Mouse (Mus musculus) hindbrain, embryonic 15.5 days (tissue): ENCODE data around the gene Tacr2. TPM values are rescaled to one million over a fixed set of nuclear protein-coding genes. Genes with fewer than 3 reads are reported as not detected.
A peak's percentile ranks its signal among the peaks of the same experiment; 100 is the strongest.

ENCODE experiments used
- ATAC-seq: fragments of 200-750 bp; cut with Nextera tagmentation; 2 replicates; pipeline ENCODE4 v1.8.0; 2017; ENCODE audit warnings: low read depth, moderate number of reproducible peaks, moderate TSS enrichment; ENCODE audit not compliant: low FRiP score
- H3K27ac ChIP-seq: fragments of 300-500 bp; sonication (generic); replicated peaks from 2 replicates; pipeline ENCODE4 v1.5.1; 2015; ENCODE audit warnings: mild to moderate bottlenecking, inconsistent platforms
- H3K27me3 ChIP-seq: fragments of 300-500 bp; sonication (generic); 2 replicates; pipeline ENCODE4 v1.6.1; 2015; ENCODE audit warnings: control low read depth, inconsistent platforms
- H3K36me3 ChIP-seq: fragments of 300-500 bp; sonication (generic); 2 replicates; pipeline ENCODE4 v1.6.1; 2015; ENCODE audit warnings: control low read depth, inconsistent platforms
- H3K4me1 ChIP-seq: fragments of 300-500 bp; sonication (generic); replicated peaks from 2 replicates; pipeline ENCODE4 v1.6.1; 2015; ENCODE audit warnings: control low read depth, inconsistent platforms
- H3K4me2 ChIP-seq: fragments of 300-500 bp; sonication (generic); 2 replicates; pipeline ENCODE4 v1.6.1; 2015; ENCODE audit warnings: moderate library complexity, mild to moderate bottlenecking, inconsistent platforms
- H3K4me3 ChIP-seq: fragments of 300-500 bp; sonication (generic); 2 replicates; pipeline ENCODE4 v1.5.1; 2015; ENCODE audit warnings: mild to moderate bottlenecking, inconsistent platforms
- H3K9ac ChIP-seq: fragments of 300-500 bp; sonication (generic); 2 replicates; pipeline ENCODE4 v1.6.1; 2015; ENCODE audit warnings: inconsistent platforms
- H3K9me3 ChIP-seq: fragments of 300-500 bp; sonication (generic); 2 replicates; pipeline ENCODE4 v1.6.1; 2016; ENCODE audit warnings: control low read depth, inconsistent platforms
- WGBS: fragments of 180-500 bp; shearing (Covaris S2); methylation state at CpG from one replicate; pipeline ENCODE4 v1.1.7; 2015; 5-methylcytosine and 5-hydroxymethylcytosine counted together
- polyA plus RNA-seq: library from polyadenylated mRNA; unstranded; fragments of >200 nt; fragmentation: Nextera tagmentation; extraction: Ambion mirVana; gene quantifications from 2 replicates; pipeline ENCODE4 v1.2.1, GENCODE M21; 2015

Tacr2 gene
- polyA plus RNA-seq, 1 experiment from 2014 or later, result not detected

DNA sequence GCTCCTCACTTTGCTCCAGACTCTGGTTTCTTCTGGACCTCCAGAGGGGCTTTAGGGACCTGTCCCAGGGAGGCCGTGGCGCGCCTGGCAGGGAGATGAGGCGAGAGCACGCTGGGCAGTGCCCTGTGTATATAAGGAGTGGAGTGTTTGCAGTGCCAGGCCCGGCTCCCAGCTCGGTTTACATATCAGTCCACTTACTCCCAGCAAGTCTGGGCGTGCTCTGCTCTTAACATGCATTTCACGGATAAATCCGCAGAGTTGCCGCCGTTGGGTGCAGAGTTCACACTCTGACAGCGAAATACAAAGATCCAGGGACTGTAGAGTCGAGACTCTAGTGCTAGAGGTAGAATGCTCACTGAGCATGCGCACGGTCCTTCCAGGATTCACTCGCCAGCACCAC is 29.5 kb upstream of the Tacr2 start:
- H3K27me3 ChIP-seq, result no peaks in the 10 kb centered on the region
- no peak overlapping the region for H3K9ac ChIP-seq
- no peak overlapping the region for H3K4me2 ChIP-seq
- ATAC-seq, result no peak
- 87% methylated on average over 17 of the region's 17 CpGs for WGBS
- no peak overlapping the region for H3K27ac ChIP-seq
- no peaks in the 10 kb centered on the region for H3K36me3 ChIP-seq
- H3K4me1 ChIP-seq, result no peaks in the 10 kb centered on the region
- no peak overlapping the region for H3K4me3 ChIP-seq
- H3K9me3 ChIP-seq, result no peaks in the 10 kb centered on the region

GRCm38 (mm10) chr10:62224231-62224630 is 28.0 kb upstream of the Tacr2 start:
- Histone ChIP-seq H3K36me3 (no peaks in the 10 kb centered on the region), H3K4me3 (no peak overlapping the region), H3K9me3 (no peaks in the 10 kb centered on the region), H3K27ac (no peak overlapping the region), H3K4me1 (no peaks in the 10 kb centered on the region), H3K27me3 (no peaks in the 10 kb centered on the region), H3K4me2 (no peak overlapping the region), H3K9ac (no peak overlapping the region)
- 81% methylated on average over 6 of the region's 6 CpGs for WGBS
- no peak for ATAC-seq

- Histone ChIP-seq H3K27me3 (no peaks in the 10 kb centered on the region), H3K4me3 (no peak overlapping the region), H3K4me1 (peaks cover 7% of the 10 kb centered on the region), H3K9me3 (no peaks in the 10 kb centered on the region), H3K4me2 (no peak overlapping the region), H3K9ac (no peak overlapping the region), H3K27ac (no peak overlapping the region), H3K36me3 (no peaks in the 10 kb centered on the region)
- WGBS, result 76% methylated on average over 7 of the region's 7 CpGs
- ATAC-seq, result no peak
Measured at GRCm38 (mm10) chr10:62225839-62226238, 26.4 kb upstream of the Tacr2 start.

DNA sequence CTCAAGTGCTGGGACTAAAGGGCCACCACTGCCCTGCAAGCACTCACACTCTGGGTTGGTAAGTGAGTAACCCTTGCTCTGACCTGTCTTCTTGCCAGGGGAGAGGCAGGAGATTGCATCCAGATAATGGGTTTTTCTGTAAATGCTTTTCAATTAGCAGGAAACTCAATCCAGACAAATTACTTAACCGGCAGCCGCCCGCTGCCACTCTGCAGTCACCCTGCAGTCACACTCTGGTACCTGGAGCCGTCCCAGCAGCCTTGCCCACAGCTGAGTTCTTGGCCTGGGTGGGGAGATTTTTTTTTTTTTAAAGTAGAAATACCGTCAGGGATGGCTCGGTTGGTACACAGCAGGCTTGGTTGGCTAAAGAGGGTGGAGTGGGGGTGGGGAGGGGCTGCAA is 24.1 kb upstream of the Tacr2 start:
- Histone ChIP-seq H3K4me2 (no peak overlapping the region), H3K9me3 (no peaks in the 10 kb centered on the region), H3K4me1 (peaks cover 10% of the 10 kb centered on the region), H3K36me3 (no peaks in the 10 kb centered on the region), H3K27ac (no peak overlapping the region), H3K9ac (no peak overlapping the region), H3K4me3 (no peak overlapping the region), H3K27me3 (no peaks in the 10 kb centered on the region)
- WGBS, result 60% methylated on average over 6 of the region's 6 CpGs
- ATAC-seq, result no peak

GRCm38 (mm10) chr10:62230708-62231394 is 21.4 kb upstream of the Tacr2 start, which contains the start of gene Tspan15:
Gene Tspan15, minus strand, starts transcription at chr10:62231251.
- peaks cover 10% of the 10 kb centered on the region for H3K4me1 ChIP-seq
- H3K4me2 ChIP-seq, result peak within 1 kb of the TSS; percentile 93
- H3K9me3 ChIP-seq, result no peaks in the 10 kb centered on the region
- no peaks in the 10 kb centered on the region for H3K36me3 ChIP-seq
- peak within 1 kb of the TSS; percentile 67 for H3K4me3 ChIP-seq
- no peaks in the 10 kb centered on the region for H3K27me3 ChIP-seq
- no peak within 1 kb of the TSS for H3K27ac ChIP-seq
- H3K9ac ChIP-seq, result peak within 1 kb of the TSS; percentile 38
- peak; percentile 98 for ATAC-seq
- under 1% methylated on average over 58 of the region's 59 CpGs for WGBS

GRCm38 (mm10) chr10:62231395-62231732 is 20.9 kb upstream of the Tacr2 start:
- Histone ChIP-seq H3K4me3 (peak overlapping the region; percentile 67), H3K4me1 (peaks cover 10% of the 10 kb centered on the region), H3K9ac (peak overlapping the region; percentile 38), H3K27me3 (no peaks in the 10 kb centered on the region), H3K9me3 (no peaks in the 10 kb centered on the region), H3K27ac (no peak overlapping the region), H3K36me3 (no peaks in the 10 kb centered on the region), H3K4me2 (peak overlapping the region; percentile 93)
- no peak for ATAC-seq
- 2% methylated on average over 13 of the region's 13 CpGs for WGBS

GRCm38 (mm10) chr10:62231811-62232210 is 20.4 kb upstream of the Tacr2 start:
- Histone ChIP-seq H3K27me3 (no peaks in the 10 kb centered on the region), H3K27ac (no peak overlapping the region), H3K4me2 (peak overlapping the region; percentile 93; the same call in 1 of the 2 replicates), H3K4me3 (no peak overlapping the region), H3K36me3 (no peaks in the 10 kb centered on the region), H3K4me1 (peaks cover 10% of the 10 kb centered on the region), H3K9ac (no peak overlapping the region), H3K9me3 (no peaks in the 10 kb centered on the region)
- WGBS, result 83% methylated on average over 3 of the region's 3 CpGs
- ATAC-seq, result no peak

GRCm38 (mm10) chr10:62236165-62236564 is 16.1 kb upstream of the Tacr2 start:
- H3K4me3 ChIP-seq, result no peak overlapping the region
- no peaks in the 10 kb centered on the region for H3K27me3 ChIP-seq
- no peak overlapping the region for H3K27ac ChIP-seq
- 0 out of 2 replicates have a peak, but pooled peaks cover 3% of the 10 kb centered on the region for H3K4me1 ChIP-seq
- no peaks in the 10 kb centered on the region for H3K9me3 ChIP-seq
- no peak overlapping the region for H3K4me2 ChIP-seq
- no peaks in the 10 kb centered on the region for H3K36me3 ChIP-seq
- no peak overlapping the region for H3K9ac ChIP-seq
- ATAC-seq, result no peak
- 91% methylated on average over 6 of the region's 6 CpGs for WGBS

GRCm38 (mm10) chr10:62237205-62237604 is 15.0 kb upstream of the Tacr2 start:
- ATAC-seq, result no peak
- no peaks in the 10 kb centered on the region for H3K4me1 ChIP-seq
- H3K9ac ChIP-seq, result no peak overlapping the region
- H3K9me3 ChIP-seq, result no peaks in the 10 kb centered on the region
- no peaks in the 10 kb centered on the region for H3K36me3 ChIP-seq
- no peak overlapping the region for H3K4me3 ChIP-seq
- no peak overlapping the region for H3K27ac ChIP-seq
- no peak overlapping the region for H3K4me2 ChIP-seq
- WGBS, result 90% methylated on average over 10 of the region's 10 CpGs
- no peaks in the 10 kb centered on the region for H3K27me3 ChIP-seq

GRCm38 (mm10) chr10:62238688-62239087 is 13.6 kb upstream of the Tacr2 start:
- Histone ChIP-seq H3K9me3 (no peaks in the 10 kb centered on the region), H3K27me3 (no peaks in the 10 kb centered on the region), H3K4me2 (no peak overlapping the region), H3K36me3 (no peaks in the 10 kb centered on the region), H3K4me1 (no peaks in the 10 kb centered on the region), H3K27ac (no peak overlapping the region), H3K9ac (no peak overlapping the region), H3K4me3 (no peak overlapping the region)
- WGBS, result 93% methylated on average over 3 of the region's 3 CpGs
- no peak for ATAC-seq

DNA sequence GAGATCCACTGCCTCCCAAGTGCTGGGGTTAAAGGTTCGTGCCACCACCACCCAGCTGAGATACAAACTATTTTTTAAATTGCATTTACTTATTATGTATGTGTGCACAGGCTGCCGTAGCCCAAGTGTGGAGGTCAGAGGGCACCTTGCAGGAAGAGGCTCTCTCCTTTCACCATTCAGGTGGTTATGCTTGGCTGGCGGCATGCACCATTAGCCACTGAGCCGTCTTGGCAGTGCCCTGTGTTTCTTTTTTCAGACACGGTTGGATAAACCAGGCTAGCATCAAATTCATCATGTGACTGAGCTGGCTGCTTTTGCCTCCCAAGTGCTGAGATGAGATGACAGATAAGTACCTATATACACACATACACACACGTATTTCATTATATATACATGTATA is 13.0 kb upstream of the Tacr2 start:
- no peak overlapping the region for H3K27ac ChIP-seq
- no peaks in the 10 kb centered on the region for H3K4me1 ChIP-seq
- no peaks in the 10 kb centered on the region for H3K27me3 ChIP-seq
- no peaks in the 10 kb centered on the region for H3K36me3 ChIP-seq
- H3K4me3 ChIP-seq, result no peak overlapping the region
- no peak overlapping the region for H3K9ac ChIP-seq
- no peak overlapping the region for H3K4me2 ChIP-seq
- no peak for ATAC-seq
- 43% methylated on average over 6 of the region's 6 CpGs for WGBS
- H3K9me3 ChIP-seq, result no peaks in the 10 kb centered on the region

GRCm38 (mm10) chr10:62242358-62242757 is 9.9 kb upstream of the Tacr2 start:
- no peak overlapping the region for H3K4me3 ChIP-seq
- no peaks in the 10 kb centered on the region for H3K9me3 ChIP-seq
- H3K36me3 ChIP-seq, result no peaks in the 10 kb centered on the region
- peaks cover 4% of the 10 kb centered on the region; the same call in 1 of the 2 replicates for H3K4me1 ChIP-seq
- H3K9ac ChIP-seq, result no peak overlapping the region
- H3K27me3 ChIP-seq, result no peaks in the 10 kb centered on the region
- WGBS, result 86% methylated on average over 10 of the region's 10 CpGs
- no peak overlapping the region for H3K27ac ChIP-seq
- ATAC-seq, result no peak
- H3K4me2 ChIP-seq, result no peak overlapping the region

- Histone ChIP-seq H3K27me3 (no peaks in the 10 kb centered on the region), H3K4me1 (peaks cover 4% of the 10 kb centered on the region; the same call in 1 of the 2 replicates), H3K27ac (no peak overlapping the region), H3K9me3 (no peaks in the 10 kb centered on the region), H3K4me3 (no peak overlapping the region), H3K36me3 (no peaks in the 10 kb centered on the region), H3K4me2 (no peak overlapping the region), H3K9ac (no peak overlapping the region)
- ATAC-seq, result 0 out of 2 replicates have a peak, but pooled peaks have one; percentile 48
- 51% methylated on average over 13 of the region's 13 CpGs for WGBS
Measured at GRCm38 (mm10) chr10:62242896-62243295, 9.3 kb upstream of the Tacr2 start.
